10 mouse cellular contexts compared by ENCODE assay signal in the genomic region with DNA sequence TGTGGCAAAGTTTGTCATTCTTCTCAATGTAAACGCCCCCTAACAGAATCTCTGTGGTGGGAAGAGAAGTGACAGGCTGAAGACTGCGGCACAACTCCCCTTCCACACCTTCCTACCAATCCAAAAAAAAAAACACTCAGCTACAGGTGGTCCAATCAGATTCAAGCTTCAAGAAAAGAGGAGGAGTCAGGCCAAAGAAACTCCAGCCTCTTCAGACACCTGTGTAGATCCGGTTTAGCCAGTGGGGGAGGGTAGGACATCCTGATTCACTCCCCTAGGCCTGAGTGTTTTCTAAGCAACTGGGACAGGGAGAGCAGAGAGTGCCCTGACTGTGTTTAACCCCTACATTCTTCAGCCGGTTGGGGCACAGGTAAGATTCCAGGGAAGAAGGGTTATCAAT. TPM values are rescaled to one million over a fixed set of nuclear protein-coding genes. Genes with fewer than 3 reads are reported as not detected.
A peak's percentile ranks its signal among the peaks of the same experiment; 100 is the strongest.
DNase-seq lines count a peak whose midpoint lies in the region; ATAC-seq and TF ChIP-seq lines count a peak whose summit lies in the region.
"Had no signal": no experiment of that assay in that cellular context is flagged by ENCODE, and none has a peak within 500 bp of the region (broad histone marks: within the 10 kb centered on the region; RNA-seq: fewer than 3 reads in every experiment).

No protein-coding gene starts in this region.

- H3K27me3 ChIP-seq in liver, adult 2 months (ENCODE audit: control insufficient read depth, insufficient read depth, low read length) = no peaks in the 10 kb centered on the region
- H3K27me3 ChIP-seq in liver, embryonic 11.5 days (replicated peaks; ENCODE audit: control insufficient read depth, insufficient read depth, low read length) = peaks cover 50% of the 10 kb centered on the region
- H3K27me3 ChIP-seq in intestine, embryonic 14.5 days (replicated peaks; ENCODE audit: control insufficient read depth, insufficient read depth, low read length) = peaks cover 34% of the 10 kb centered on the region
- peaks cover 38% of the 10 kb centered on the region for H3K27me3 ChIP-seq in lung, embryonic 15.5 days

- DNase-seq in liver, adult 2 months (ENCODE audit: extremely low read depth, low read depth, low spot score) = no peak
- no peak for DNase-seq in liver, embryonic 11.5 days (ENCODE audit: low spot score)
- no peak for DNase-seq in intestine, embryonic 14.5 days (ENCODE audit: low spot score)
- DNase-seq in urinary bladder, postnatal 25 days (ENCODE audit: low spot score) = peak; percentile 56
- DNase-seq in layer of hippocampus, adult 18-20 months (ENCODE audit: low spot score in 2 of 2) = no peak
- DNase-seq in T-cell, adult 2 months (ENCODE audit: low spot score) = no peak
- no peak for DNase-seq in left cerebral cortex, postnatal 10 days (ENCODE audit: extremely low spot score in 1 of 2, low spot score in 2 of 2)
- DNase-seq: right cerebral cortex, postnatal 14 days had no signal

- peaks cover 12% of the 10 kb centered on the region; the same call in 1 of the 2 replicates for H3K79me2 ChIP-seq in liver, adult 2 months (ENCODE audit: control insufficient read depth, insufficient read depth, low read length)

- no peak for ATAC-seq in liver, embryonic 11.5 days (replicated peaks; ENCODE audit: low FRiP score)
- ATAC-seq in intestine, embryonic 14.5 days (replicated peaks; ENCODE audit: low FRiP score, low TSS enrichment, low read depth) = peak; percentile 37
- peak; percentile 58; the same call in 1 of the 2 replicates for ATAC-seq in lung, embryonic 15.5 days (ENCODE audit: borderline replicate concordance, extremely low read depth, low FRiP score, low TSS enrichment)

- 48% methylated on average over 4 of the region's 4 CpGs for WGBS in liver, adult 2 months
- 14% methylated on average over 4 of the region's 4 CpGs for WGBS in liver, embryonic 11.5 days
- WGBS in intestine, embryonic 14.5 days = 4% methylated on average over 4 of the region's 4 CpGs
- WGBS in lung, embryonic 15.5 days = 7% methylated on average over 4 of the region's 4 CpGs

- TF ChIP-seq POLR2A in liver, adult 2 months (IDR thresholded peaks at IDR 0.05; ENCODE audit: extremely low read depth, insufficient read depth, low read length) = no peak

- no peaks in the 10 kb centered on the region for H3K9me3 ChIP-seq in liver, embryonic 11.5 days (ENCODE audit: control insufficient read depth, low read length)
- H3K9me3 ChIP-seq in intestine, embryonic 14.5 days (ENCODE audit: control insufficient read depth, low read length) = no peaks in the 10 kb centered on the region
- H3K9me3 ChIP-seq in lung, embryonic 15.5 days = no peaks in the 10 kb centered on the region
- H3K9me3 ChIP-seq: megakaryocyte, embryonic 14.5 days had no signal

- no peak overlapping the region for H3K4me2 ChIP-seq in liver, embryonic 11.5 days
- H3K4me2 ChIP-seq in intestine, embryonic 14.5 days (ENCODE audit: low read length) = peak overlapping the region; percentile 20
- peak overlapping the region; percentile 35 for H3K4me2 ChIP-seq in lung, embryonic 15.5 days

- H3K9ac ChIP-seq in liver, adult 2 months (ENCODE audit: low read depth, low read length) = no peak overlapping the region
- H3K9ac ChIP-seq in liver, embryonic 11.5 days (ENCODE audit: low read depth, low read length) = no peak overlapping the region
- H3K9ac ChIP-seq in intestine, embryonic 14.5 days (ENCODE audit: low read length) = no peak overlapping the region
- no peak overlapping the region for H3K9ac ChIP-seq in lung, embryonic 15.5 days

- H3K27ac ChIP-seq in liver, adult 2 months (replicated peaks; ENCODE audit: insufficient read depth, low read depth, low read length) = peak overlapping the region; percentile 35
- no peak overlapping the region for H3K27ac ChIP-seq in liver, embryonic 11.5 days (ENCODE audit: low read depth, low read length)
- no peak overlapping the region for H3K27ac ChIP-seq in intestine, embryonic 14.5 days (ENCODE audit: low read depth)
- H3K27ac ChIP-seq in lung, embryonic 15.5 days = peak overlapping the region; percentile 81

- no peak overlapping the region for H3K4me3 ChIP-seq in liver, adult 2 months (ENCODE audit: insufficient read depth, low read depth, low read length)
- H3K4me3 ChIP-seq in liver, embryonic 11.5 days (ENCODE audit: low read depth, low read length) = no peak overlapping the region
- no peak overlapping the region for H3K4me3 ChIP-seq in intestine, embryonic 14.5 days (ENCODE audit: low read depth, low read length)
- H3K4me3 ChIP-seq in lung, embryonic 15.5 days = peak overlapping the region; percentile 7; the same call in 1 of the 2 replicates
- H3K4me3 ChIP-seq: megakaryocyte, embryonic 14.5 days had no signal

- TF ChIP-seq CTCF in liver, adult 2 months (IDR thresholded peaks at IDR 0.05; ENCODE audit: low read depth, low read length) = no peak

- intact Hi-C loops in left cerebral cortex, postnatal 10 days (cut with DNase I) = no loop called here

- H3K36me3 ChIP-seq in liver, adult 2 months (ENCODE audit: control insufficient read depth, insufficient read depth, low read length) = peaks cover 48% of the 10 kb centered on the region
- H3K36me3 ChIP-seq in liver, embryonic 11.5 days (ENCODE audit: control insufficient read depth, insufficient read depth, low read length) = no peaks in the 10 kb centered on the region
- peaks cover 5% of the 10 kb centered on the region; the same call in 1 of the 2 replicates for H3K36me3 ChIP-seq in intestine, embryonic 14.5 days (ENCODE audit: control insufficient read depth, insufficient read depth, low read length)
- 0 out of 2 replicates have a peak, but pooled peaks cover 4% of the 10 kb centered on the region for H3K36me3 ChIP-seq in lung, embryonic 15.5 days

- H3K4me1 ChIP-seq in liver, adult 2 months (ENCODE audit: control insufficient read depth, insufficient read depth, low read length) = peaks cover 10% of the 10 kb centered on the region
- H3K4me1 ChIP-seq in liver, embryonic 11.5 days (replicated peaks; ENCODE audit: control insufficient read depth, insufficient read depth, low read length) = peaks cover 8% of the 10 kb centered on the region; the same call in 1 of the 2 replicates
- peaks cover 6% of the 10 kb centered on the region; the same call in 1 of the 2 replicates for H3K4me1 ChIP-seq in intestine, embryonic 14.5 days (replicated peaks; ENCODE audit: control insufficient read depth, insufficient read depth, low read length)
- H3K4me1 ChIP-seq in lung, embryonic 15.5 days = peaks cover 34% of the 10 kb centered on the region

RNA-seq across cellular contexts. Expression of gene Erbb3, which starts 5.1 kb away (rescaled TPM):
- 92.9 and 115 TPM in 2 replicates for total RNA-seq in liver, adult 2 months (2014; rRNA removed)
- polyA plus RNA-seq in liver, adult 2 months (2012; rRNA removed) = 37.4 and 37.9 TPM in 2 replicates
- 3.0 and 3.7 TPM in 2 replicates for polyA plus RNA-seq in liver, embryonic 11.5 days (2014; fragmentation: Nextera tagmentation; extraction: Ambion mirVana)
- polyA plus RNA-seq in intestine, embryonic 14.5 days (2014; fragmentation: Nextera tagmentation; extraction: Ambion mirVana) = 31.2 and 32.4 TPM in 2 replicates
- polyA plus RNA-seq in lung, embryonic 15.5 days (2015; fragmentation: Nextera tagmentation; extraction: Ambion mirVana) = 21.3 and 22.9 TPM in 2 replicates
- 1 to 10 TPM; 7.1 to 7.5 TPM for total RNA-seq in layer of hippocampus, adult 18-20 months (2021)
- total RNA-seq in left cerebral cortex, postnatal 10 days (2021) = 1 to 10 TPM; 1.1 to 2.2 TPM

RNA-seq across cellular contexts. Expression of gene Pa2g4, which starts 18.6 kb away (rescaled TPM):
- total RNA-seq in liver, adult 2 months (2014; rRNA removed) = 24.7 and 30.0 TPM in 2 replicates
- 17.6 and 17.8 TPM in 2 replicates for polyA plus RNA-seq in liver, adult 2 months (2012; rRNA removed)
- polyA plus RNA-seq in liver, embryonic 11.5 days (2014; fragmentation: Nextera tagmentation; extraction: Ambion mirVana) = 384 and 397 TPM in 2 replicates
- 248 and 252 TPM in 2 replicates for polyA plus RNA-seq in intestine, embryonic 14.5 days (2014; fragmentation: Nextera tagmentation; extraction: Ambion mirVana)
- 194 and 200 TPM in 2 replicates for polyA plus RNA-seq in lung, embryonic 15.5 days (2015; fragmentation: Nextera tagmentation; extraction: Ambion mirVana)
- 10 to 100 TPM; 60.4 to 61.7 TPM for total RNA-seq in layer of hippocampus, adult 18-20 months (2021)
- total RNA-seq in left cerebral cortex, postnatal 10 days (2021) = 10 to 100 TPM; 80.0 to 83.7 TPM

RNA-seq across cellular contexts. Expression of gene Rpl41, which starts 35.3 kb away (rescaled TPM):
- 921 and 1,015 TPM in 2 replicates for total RNA-seq in liver, adult 2 months (2014; rRNA removed)
- polyA plus RNA-seq in liver, adult 2 months (2012; rRNA removed) = 794 TPM in 2 replicates
- polyA plus RNA-seq in liver, embryonic 11.5 days (2014; fragmentation: Nextera tagmentation; extraction: Ambion mirVana) = 3,476 and 3,859 TPM in 2 replicates
- polyA plus RNA-seq in intestine, embryonic 14.5 days (2014; fragmentation: Nextera tagmentation; extraction: Ambion mirVana) = 4,682 and 5,210 TPM in 2 replicates
- polyA plus RNA-seq in lung, embryonic 15.5 days (2015; fragmentation: Nextera tagmentation; extraction: Ambion mirVana) = 3,783 and 4,172 TPM in 2 replicates
- 1,000 to 10,000 TPM; 1,532 to 1,582 TPM for total RNA-seq in layer of hippocampus, adult 18-20 months (2021)
- total RNA-seq in left cerebral cortex, postnatal 10 days (2021) = 1,000 to 10,000 TPM; 2,483 to 2,553 TPM

RNA-seq across cellular contexts. Expression of gene Zc3h10, which starts 36.8 kb away (rescaled TPM):
- 3.2 and 4.4 TPM in 2 replicates for total RNA-seq in liver, adult 2 months (2014; rRNA removed)
- polyA plus RNA-seq in liver, adult 2 months (2012; rRNA removed) = 6.8 and 8.1 TPM in 2 replicates
- 9.9 and 11.1 TPM in 2 replicates for polyA plus RNA-seq in liver, embryonic 11.5 days (2014; fragmentation: Nextera tagmentation; extraction: Ambion mirVana)
- polyA plus RNA-seq in intestine, embryonic 14.5 days (2014; fragmentation: Nextera tagmentation; extraction: Ambion mirVana) = 11.3 TPM in 2 replicates
- polyA plus RNA-seq in lung, embryonic 15.5 days (2015; fragmentation: Nextera tagmentation; extraction: Ambion mirVana) = 14.6 and 14.9 TPM in 2 replicates
- 10 to 100 TPM; 13.6 to 15.6 TPM for total RNA-seq in layer of hippocampus, adult 18-20 months (2021)
- 10 to 100 TPM; 10.8 to 10.9 TPM for total RNA-seq in left cerebral cortex, postnatal 10 days (2021)

RNA-seq across cellular contexts. Expression of gene Rps26, which starts 42.2 kb away (rescaled TPM):
- 234 and 279 TPM in 2 replicates for total RNA-seq in liver, adult 2 months (2014; rRNA removed)
- 425 and 439 TPM in 2 replicates for polyA plus RNA-seq in liver, adult 2 months (2012; rRNA removed)
- polyA plus RNA-seq in liver, embryonic 11.5 days (2014; fragmentation: Nextera tagmentation; extraction: Ambion mirVana) = 848 and 955 TPM in 2 replicates
- polyA plus RNA-seq in intestine, embryonic 14.5 days (2014; fragmentation: Nextera tagmentation; extraction: Ambion mirVana) = 1,095 and 1,163 TPM in 2 replicates
- 711 and 777 TPM in 2 replicates for polyA plus RNA-seq in lung, embryonic 15.5 days (2015; fragmentation: Nextera tagmentation; extraction: Ambion mirVana)
- total RNA-seq in layer of hippocampus, adult 18-20 months (2021) = 100 to 1,000 TPM; 273 to 330 TPM
- 100 to 1,000 TPM; 382 to 405 TPM for total RNA-seq in left cerebral cortex, postnatal 10 days (2021)

Comparison
In these comparisons a context has a peak if more than half of its experiments do, and no peak if none do; other contexts are left out.
1. H3K27ac ChIP-seq: peak in liver, adult 2 months (single experiment) and lung, embryonic 15.5 days (single experiment); none in liver, embryonic 11.5 days (single experiment) and intestine, embryonic 14.5 days (single experiment).
2. RNA of gene Pa2g4, which starts 18.6 kb away (polyA plus RNA-seq): 384 to 397 TPM in liver, embryonic 11.5 days, 248 to 252 TPM in intestine, embryonic 14.5 days and 194 to 200 TPM in lung, embryonic 15.5 days; 17.6 to 17.8 TPM in liver, adult 2 months; every median in the first group is over 10 times any median in the second.